Mouse (Mus musculus) frontal cortex, adult 2 months (tissue): ENCODE results near the gene Mcm6. TPM values are rescaled to one million over a fixed set of nuclear protein-coding genes. Genes with fewer than 3 reads are reported as not detected.
"Not testable (repeated sequence)": the region's sequence is repeated elsewhere in the genome, so short reads cannot be mapped to it uniquely, and the experiment has no call there.

Experiments used
- DNase-seq, 2 experiments: peaks; one replicate each; pipeline ENCODE4 v3.0.0; 2022; ENCODE audit warnings: low spot score in 1 of 2; ENCODE audit errors: extremely low spot score in 1 of 2
- polyA plus RNA-seq: library from polyadenylated mRNA; depleted of rRNA; stranded (reverse); fragments of >200 nt; gene quantifications from 2 replicates; pipeline ENCODE4 v1.2.3, GENCODE M21; 2012

Gene Mcm6
- polyA plus RNA-seq, 1 experiment: 11.2 TPM

GRCm38 (mm10) chr1:128337708-128338320, 21.6 kb downstream of the Mcm6 start:
- no peak for DNase-seq

DNA sequence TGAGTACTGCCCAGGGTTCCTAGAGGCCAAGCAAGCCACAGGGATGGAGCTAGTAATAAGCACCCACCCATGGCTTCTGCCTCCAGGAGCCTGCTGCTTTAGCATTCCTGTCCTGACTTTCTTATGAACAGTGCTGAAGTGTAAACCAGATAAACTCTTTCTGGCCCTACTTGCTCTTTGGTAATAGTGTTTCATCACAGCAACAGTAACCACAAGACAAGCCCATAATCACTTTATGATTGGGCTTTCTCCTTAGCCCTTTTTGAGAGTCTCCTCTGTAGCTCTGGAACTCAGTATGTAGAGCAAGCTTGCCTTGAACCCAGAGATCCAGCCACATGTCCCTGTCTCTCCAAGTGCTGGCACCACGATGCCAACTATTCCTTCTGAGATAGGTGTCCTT, 29.2 kb downstream of the Mcm6 start:
- no peak for DNase-seq

DNA sequence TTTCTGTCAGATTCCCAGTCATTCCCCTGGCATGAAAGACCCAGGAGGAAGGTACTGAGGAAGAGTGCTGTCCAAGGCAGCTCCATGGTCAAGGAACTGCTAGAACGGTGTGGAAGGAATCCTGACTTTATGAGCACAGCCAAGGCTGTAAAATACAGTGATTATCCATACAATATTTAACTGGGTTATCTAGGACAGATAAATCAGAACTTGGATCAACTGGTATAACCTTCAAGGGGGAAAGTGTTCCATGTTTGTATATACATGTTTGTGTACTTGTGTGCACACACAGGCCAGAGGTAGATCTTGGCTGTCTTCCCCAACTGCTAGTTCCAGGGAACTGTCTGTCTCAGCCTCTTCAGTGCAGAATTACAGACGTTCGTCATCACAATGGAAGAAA, 31.2 kb downstream of the Mcm6 start, which contains the start of gene Lct:
Gene Lct (minus strand): TSS at position 101 of the 400 bp plus-strand sequence.
- DNase-seq: no peak

GRCm38 (mm10) chr1:128327165-128327564, 32.3 kb downstream of the Mcm6 start:
- DNase-seq: no peak

DNA sequence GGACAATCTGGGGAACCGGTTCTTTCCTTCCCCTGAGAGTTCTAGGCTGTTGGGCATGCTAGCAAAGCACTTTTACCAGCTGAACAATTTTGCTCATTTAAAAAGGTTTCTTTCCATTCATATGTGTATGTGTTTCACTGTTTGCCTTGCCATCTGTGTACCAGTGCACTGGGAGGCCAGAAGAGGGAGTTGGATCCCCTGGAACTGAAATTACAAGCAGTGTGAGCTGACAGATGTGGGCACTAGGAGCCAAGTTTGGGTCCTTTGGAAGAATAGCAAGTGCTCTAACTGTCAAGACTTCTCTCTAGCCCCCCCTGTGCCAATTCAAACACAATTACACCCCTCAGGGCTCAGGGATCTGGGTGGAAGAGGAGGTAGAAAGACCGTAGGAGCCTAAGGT, 34.7 kb downstream of the Mcm6 start:
- no peak for DNase-seq

DNA sequence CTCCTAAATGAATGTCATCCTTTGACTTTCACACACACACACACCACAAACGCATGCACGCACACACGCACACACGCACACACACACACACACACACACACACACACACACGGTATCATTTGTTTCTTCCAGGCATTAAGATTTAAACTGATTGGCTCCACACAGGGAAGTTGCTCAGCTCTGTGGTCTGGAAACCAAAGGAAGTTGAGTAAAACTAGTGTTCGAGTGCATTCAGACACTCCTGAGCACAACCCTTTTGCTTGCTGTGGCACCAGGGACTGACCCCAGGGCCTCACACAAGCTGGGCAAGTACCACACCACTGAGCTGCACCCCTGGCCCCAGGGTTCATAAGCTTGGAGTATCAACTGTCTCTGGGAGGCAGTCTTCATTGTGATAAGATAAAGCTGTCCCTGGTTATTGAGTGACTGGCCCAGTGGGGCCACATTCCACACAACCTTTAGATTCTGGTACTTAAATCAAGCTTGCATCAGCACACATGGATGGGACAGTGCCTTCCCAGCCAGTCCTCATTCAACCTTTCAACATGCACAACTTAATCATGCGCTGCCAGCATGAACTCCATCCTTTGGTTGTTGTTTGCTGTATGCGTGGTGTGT, 36.3 kb downstream of the Mcm6 start:
- DNase-seq: no peak

GRCm38 (mm10) chr1:128319266-128319665, 40.2 kb downstream of the Mcm6 start:
- DNase-seq: not testable (repeated sequence)

DNA sequence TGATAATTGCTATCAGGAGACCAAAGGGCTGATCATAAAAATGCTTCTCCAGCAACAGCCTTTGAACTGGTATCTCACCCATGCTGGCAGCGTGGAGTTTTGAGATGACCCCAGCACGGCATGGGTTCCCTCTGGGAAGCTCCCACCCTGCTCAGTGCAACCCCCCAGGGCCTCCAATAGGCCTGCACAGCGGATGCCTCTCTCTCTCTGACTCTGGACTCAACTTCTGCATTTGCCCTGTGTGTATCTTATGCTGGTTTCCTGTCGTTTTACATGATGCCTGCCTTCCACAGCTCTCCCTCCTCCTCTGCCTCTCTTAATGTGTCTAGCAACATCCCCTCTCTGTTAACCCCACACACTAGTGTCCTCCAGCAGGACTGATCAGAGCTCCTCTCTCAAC, 44.8 kb downstream of the Mcm6 start:
- DNase-seq: no peak

DNA sequence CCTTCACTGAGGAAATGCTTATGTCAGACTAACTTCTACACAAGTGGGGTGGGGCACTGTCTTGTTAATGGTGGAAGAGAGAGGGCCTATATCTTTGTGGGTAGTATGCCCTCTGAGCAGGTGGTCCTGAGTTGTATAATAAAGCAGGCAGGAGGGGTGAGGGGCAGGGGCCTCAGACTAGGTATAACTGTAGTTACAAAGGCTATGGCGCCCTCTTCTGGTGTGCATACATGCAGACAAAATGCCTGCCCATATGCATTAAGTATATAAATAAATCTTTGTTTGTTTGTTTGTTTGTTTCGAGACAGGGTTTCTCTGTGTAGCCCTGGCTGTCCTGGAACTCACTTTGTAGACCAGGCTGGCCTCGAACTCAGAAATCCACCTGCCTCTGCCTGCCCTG, 50.4 kb downstream of the Mcm6 start:
- no peak for DNase-seq

DNA sequence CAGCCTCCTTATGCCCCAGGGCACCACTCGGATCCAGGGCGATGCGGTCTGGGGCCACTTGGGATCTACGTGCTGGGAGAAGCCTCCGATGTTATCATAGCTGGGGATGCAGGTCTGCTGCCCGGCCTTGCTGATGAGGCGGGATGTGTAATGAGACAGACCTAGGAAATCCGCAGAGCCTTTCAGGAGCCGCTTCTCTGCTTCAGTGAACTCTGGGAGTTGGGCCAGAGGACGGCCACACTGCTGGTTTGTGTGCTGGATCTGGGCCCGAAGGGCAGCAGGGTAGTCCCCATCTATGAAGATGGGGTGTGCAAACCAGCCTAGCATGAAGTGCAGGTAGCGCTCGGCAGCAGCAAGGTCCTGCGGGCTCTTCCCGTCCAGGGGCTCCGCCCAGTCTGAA, 55.6 kb downstream of the Mcm6 start:
- DNase-seq: peak in 1 of 2 experiments; percentile 26

- no peak for DNase-seq
Observed at GRCm38 (mm10) chr1:128295717-128296528, 63.5 kb downstream of the Mcm6 start.

DNA sequence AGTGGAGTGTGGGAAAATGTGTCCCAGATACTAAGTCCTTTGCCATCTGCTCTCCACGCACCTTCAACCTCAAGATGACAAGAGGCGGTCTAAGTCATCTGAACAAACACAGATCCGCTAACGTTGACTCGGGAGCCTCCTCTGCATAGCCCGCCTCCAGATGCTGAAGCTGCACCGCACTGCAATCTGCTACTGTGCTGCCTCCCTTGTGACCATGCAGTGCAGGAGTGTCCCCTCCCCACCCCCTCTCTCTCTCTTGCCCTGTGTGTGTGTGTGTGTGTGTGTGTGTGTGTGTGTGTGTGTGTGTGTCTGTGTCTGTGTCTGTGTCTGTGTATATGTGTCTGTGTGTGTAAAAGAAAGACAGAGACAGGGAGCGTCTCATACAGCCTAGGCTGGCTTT, 64.2 kb downstream of the Mcm6 start:
- peak in 1 of 2 experiments; percentile 15 for DNase-seq

- no peak for DNase-seq
Observed at GRCm38 (mm10) chr1:128293524-128293923, 65.9 kb downstream of the Mcm6 start.

- no peak for DNase-seq
Observed at GRCm38 (mm10) chr1:128290295-128290694, 69.2 kb downstream of the Mcm6 start.

DNA sequence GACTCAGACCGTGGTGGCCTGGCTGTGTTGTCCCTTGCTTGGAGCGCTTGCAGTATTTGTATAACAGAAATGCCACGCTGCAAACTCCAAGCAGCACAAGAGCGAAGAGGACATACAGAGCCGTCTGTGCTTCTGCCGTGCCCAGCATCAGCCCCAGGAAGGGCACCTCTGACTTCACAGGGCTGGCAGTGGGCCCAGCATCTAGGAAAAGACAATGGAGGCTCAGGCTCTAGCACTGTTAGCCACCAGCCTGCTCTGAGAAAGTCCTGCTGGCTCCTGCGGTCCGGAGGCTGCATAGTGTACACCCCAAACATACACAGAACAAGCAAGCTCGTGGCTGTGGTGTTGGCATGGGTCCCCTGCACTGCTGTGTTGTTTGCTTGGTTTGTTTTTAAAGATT, 74.3 kb downstream of the Mcm6 start:
- no peak for DNase-seq

- no peak for DNase-seq
Observed at GRCm38 (mm10) chr1:128284157-128284690, 75.2 kb downstream of the Mcm6 start.

DNA sequence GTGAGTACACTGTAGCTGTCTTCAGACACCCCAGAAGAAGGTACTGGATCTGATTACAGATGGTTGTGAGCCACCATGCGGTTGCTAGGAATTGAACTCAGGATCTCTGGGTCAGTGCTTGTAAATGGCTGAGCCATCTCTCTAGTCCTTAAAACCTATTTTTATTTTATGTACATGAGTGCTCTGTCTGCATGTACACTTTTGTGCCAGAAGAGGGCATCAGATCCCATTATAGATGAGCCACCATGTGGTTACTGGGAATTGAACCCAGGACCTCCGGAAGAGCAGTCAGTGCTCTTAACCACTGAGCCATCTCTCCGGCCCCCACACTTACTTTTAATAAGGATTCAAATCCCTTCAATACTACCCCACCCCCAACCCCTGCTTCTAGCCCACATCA, 76.5 kb downstream of the Mcm6 start:
- DNase-seq: no peak

DNA sequence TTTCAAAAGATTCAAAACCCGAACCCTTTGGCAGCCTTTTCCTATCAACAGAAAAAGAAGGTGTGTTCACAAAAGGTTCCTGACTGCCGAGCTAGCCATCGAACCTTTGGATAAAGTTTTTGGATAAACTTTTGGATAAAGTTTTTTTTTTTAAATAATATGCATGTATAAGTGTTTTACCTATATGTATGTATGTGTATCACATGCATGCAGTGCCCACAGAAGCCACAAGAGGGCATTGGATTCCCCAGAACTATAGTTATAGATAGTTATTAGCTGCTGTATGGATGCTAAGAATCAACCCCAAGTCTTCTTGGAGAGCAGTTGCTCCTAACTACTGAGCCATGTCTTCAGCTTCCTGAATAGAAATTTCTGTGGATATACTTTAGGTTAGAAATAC, 77.7 kb downstream of the Mcm6 start:
- DNase-seq: no peak
